Mouse (Mus musculus): ENCODE data around the gene Lig3. TPM values are rescaled to one million over a fixed set of nuclear protein-coding genes. Genes with fewer than 3 reads are reported as not detected.

Gene Lig3
- 10 to 100 TPM; 21.1 to 21.9 TPM for total RNA-seq (2021)
- long read RNA-seq, experiment 1, full-length matches to known transcripts, result 11 of 15 reads
- long read RNA-seq, experiment 1, partial matches to known transcripts, result 2 of 15 reads
- long read RNA-seq, experiment 1, other reads (novel, unspliced or antisense), result 2 of 15 reads
- long read RNA-seq, experiment 2, full-length matches to known transcripts, result 8 of 18 reads
- long read RNA-seq, experiment 2, partial matches to known transcripts, result 0 of 18 reads
- long read RNA-seq, experiment 2, other reads (novel, unspliced or antisense), result 10 of 18 reads

DNA sequence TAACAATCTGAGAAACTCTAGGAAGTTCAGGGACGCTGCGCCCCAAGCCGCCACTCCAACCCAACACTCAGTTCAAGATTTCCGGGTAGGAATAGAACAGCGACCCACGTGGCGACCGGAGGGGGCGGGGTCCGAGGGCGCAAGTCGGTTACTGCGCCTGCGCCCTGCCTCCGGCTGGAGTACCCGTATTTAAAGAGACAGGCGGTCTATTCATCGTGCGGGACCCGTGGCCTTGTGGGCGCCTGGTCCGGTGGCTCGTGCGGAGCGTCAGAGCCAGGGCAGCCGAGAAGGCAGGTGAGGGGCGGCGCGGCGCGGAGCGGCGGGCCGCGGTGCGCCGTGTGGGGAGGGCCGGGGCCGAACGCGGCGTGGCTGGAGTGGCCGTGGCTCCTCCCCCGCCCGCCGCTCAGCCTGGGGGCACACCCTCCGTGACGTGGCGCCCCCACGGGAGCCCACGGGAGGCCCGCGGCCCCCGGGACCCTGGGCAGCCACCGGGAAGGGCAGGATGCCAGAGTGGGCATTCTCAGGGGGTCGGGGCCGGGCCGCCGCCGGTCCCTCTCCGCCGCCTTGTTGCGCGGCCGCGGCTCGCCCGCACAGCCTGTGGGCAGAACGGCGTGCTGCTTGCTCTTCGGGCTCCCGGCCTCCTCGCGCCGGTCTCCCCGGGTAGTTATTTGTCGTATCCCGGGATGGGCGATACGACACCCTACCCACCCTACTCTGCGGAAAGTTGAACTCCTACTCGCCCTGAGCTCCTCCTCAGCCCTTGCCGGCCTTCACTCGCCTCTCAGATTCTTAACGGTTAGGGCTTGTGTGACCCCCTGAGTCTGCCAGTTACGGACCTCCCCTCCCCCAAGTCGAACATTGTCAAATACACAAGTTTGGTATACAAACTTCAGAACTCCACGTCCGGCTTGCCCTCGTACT, at the start of gene Lig3:
Gene Lig3, plus strand, starts transcription at position 126 of the 921 bp plus-strand sequence.
- Histone ChIP-seq H3K27ac (peak within 1 kb of the TSS; percentile 97), H3K4me3 (peak within 1 kb of the TSS; percentile 100)
- intact Hi-C loops (cut with DNase I), result loop anchor here (1.0 to 2.0 kb wide), 3 partner anchors 17 to 110 kb away; partner anchors contain the start of genes Cct6b, Rad51d and Zfp830
- DNase-seq (ENCODE audit: extremely low spot score in 1 of 2, low spot score in 2 of 2), result peak; percentile 93
- no peak; the same call in 1 of the 2 replicates for TF ChIP-seq CTCF (IDR thresholded peaks at IDR 0.05)

DNA sequence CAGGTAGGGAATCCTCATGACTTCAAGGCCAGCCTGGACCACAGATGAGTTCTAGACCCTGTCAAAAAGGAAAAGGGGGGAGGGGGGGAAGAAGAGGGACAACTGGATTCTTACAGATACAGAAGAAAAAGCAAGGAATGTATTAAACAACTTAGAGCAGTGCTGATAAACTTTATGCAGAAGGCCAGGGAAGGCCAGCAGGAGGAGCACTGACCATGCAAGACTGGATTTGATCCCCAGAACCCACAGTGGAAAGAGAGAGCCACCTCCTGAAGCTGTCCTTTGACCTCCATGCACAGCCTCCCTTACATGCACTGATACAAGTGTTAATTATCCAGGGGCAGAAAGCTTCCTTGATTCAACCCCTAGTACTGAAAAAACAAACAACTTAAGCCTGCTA, 46.7 kb upstream of the Lig3 start:
- no peak; the same call in 1 of the 2 replicates for TF ChIP-seq CTCF (IDR thresholded peaks at IDR 0.05)
- Histone ChIP-seq H3K4me3 (no peak overlapping the region), H3K27ac (no peak overlapping the region)
- intact Hi-C loops (cut with DNase I), result loop anchor here (5.0 kb wide), 1 partner anchor 582 kb away; no protein-coding TSS in a partner anchor
- no peak for DNase-seq (ENCODE audit: extremely low spot score in 1 of 2, low spot score in 2 of 2)

DNA sequence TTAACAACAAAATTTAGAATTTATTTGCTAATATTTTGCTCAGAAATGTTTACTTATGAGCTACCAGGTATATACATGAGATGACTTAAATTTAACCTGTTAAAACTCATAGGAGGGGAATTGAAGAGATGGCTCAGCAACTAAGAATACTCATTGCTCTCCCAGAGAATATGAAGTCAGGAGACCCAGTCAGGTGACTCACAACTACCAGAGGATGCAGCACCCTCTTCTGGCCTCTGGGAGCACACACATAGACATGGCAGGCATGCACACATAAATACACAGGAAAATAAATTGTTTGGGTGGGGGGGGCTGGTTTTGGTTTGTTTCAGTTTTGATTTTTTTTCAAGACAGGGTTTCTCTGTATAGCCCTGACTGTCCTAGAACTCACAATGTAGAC, 41.9 kb upstream of the Lig3 start:
- no peak; the same call in 1 of the 2 replicates for TF ChIP-seq CTCF (IDR thresholded peaks at IDR 0.05)
- intact Hi-C loops (cut with DNase I), result no loop called here
- no peak for DNase-seq (ENCODE audit: extremely low spot score in 1 of 2, low spot score in 2 of 2)
- Histone ChIP-seq H3K27ac (no peak overlapping the region), H3K4me3 (no peak overlapping the region)

DNA sequence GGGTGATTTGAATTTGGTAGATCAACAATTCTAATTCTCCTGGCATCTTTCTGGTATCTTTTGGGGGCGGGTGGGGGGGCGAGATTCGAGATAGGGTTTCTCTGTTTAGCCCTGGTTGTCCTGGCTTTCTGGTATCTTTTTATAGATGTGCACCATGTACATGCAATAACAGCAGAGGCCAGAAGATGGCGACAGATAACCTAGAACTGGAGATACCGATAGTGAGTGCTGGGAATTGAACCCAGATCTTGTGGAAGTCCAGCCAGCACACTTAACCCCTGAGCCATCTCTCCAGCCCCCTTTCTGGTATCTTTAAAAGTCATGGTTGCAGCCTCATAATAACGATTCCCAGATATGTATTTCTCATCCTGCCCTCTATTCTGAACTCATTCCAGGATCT, 34.8 kb upstream of the Lig3 start:
- intact Hi-C loops (cut with DNase I), result loop anchor here (2.0 kb wide), 1 partner anchor 145 kb away; the partner anchor contains the start of gene Rad51d
- TF ChIP-seq CTCF (IDR thresholded peaks at IDR 0.05), result peak; percentile 50
- Histone ChIP-seq H3K27ac (no peak overlapping the region), H3K4me3 (no peak overlapping the region)
- no peak for DNase-seq (ENCODE audit: extremely low spot score in 1 of 2, low spot score in 2 of 2)

DNA sequence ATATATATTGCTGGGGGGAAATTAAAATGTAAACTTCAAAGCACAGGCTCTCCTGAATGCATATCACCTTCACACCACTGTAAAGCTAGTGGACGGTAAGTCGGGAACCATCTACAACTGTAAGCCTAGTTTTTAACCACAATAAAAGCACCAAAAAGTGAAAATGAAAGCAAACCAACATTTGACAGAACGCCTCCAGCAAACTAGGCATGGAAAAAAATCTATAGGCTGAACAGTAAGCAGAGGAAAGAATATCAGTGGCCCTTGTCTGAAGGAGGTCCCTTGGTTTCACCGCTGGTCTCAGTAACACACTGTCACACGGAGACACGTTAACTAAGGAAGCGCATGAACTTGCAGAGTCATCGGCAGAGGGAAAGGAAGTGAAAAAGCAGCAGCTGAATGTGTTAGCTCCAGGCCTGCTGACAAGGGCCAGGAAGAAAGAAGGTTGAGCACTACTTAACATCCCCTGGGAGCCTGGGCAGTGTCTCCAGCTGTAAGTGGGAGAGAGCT, 34.0 kb upstream of the Lig3 start:
- intact Hi-C loops (cut with DNase I), result loop anchor here (2.0 kb wide), 1 partner anchor 144 kb away; the partner anchor contains the start of gene Rad51d
- no peak overlapping the region for H3K27ac ChIP-seq
- TF ChIP-seq CTCF (IDR thresholded peaks at IDR 0.05), result no peak
- no peak overlapping the region for H3K4me3 ChIP-seq
- DNase-seq (ENCODE audit: extremely low spot score in 1 of 2, low spot score in 2 of 2), result no peak

DNA sequence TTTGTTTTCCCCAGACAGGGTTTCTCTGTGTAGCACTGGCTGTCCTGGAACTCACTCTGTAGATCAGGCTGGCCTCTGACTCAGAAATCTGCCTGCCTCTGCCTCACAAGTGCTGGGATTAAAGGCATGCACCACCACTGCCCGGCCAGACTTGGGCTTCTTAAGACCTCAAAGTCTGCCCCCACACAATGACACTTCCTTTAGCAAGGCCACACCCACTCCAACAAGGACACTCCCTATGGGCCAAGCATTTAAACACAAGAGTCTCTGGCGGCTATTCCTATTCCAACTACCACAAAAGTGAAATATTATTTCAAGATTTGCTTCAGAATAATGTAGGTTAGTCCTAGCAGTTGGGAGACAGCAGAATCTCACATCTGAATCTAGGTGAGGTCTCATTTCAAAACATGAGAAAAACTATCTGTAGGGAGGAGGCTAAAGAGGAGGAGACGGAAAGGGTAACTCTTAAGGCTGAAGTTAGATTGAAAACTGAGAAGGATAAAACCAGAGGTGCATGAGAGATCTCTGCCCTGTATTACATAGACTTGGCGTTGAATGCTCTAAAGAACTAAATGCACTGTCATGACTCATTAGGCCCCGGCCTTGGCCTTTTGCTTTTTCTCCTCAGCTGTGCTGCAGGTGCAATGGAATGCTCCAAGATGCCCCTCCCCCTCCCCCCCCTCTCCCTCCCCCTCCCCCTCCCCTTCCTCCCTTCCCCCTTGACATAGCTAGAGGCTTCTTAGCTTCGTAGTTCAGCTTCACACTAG, 28.4 kb upstream of the Lig3 start:
- intact Hi-C loops (cut with DNase I), result no loop called here

DNA sequence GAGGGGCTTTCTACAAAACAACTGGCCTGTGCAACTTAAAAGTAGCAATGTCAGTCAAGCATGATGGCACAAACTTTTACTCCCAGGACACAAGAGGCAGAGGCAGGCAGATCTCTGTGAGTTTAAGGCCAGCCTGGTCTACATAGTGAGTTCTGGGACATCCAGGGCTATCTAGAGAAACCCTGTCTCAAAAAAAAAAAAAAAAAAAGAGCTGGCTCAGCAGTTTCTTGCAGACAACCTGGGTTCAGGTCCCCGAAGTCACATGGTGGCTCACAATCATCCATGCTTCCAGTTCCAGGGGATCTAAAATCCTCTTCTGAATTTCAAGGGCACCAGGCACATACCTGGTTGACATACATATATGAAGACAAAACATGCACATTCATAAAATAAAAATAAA, 25.0 kb upstream of the Lig3 start:
- H3K4me3 ChIP-seq, result no peak overlapping the region
- intact Hi-C loops (cut with DNase I), result no loop called here
- no peak for DNase-seq (ENCODE audit: extremely low spot score in 1 of 2, low spot score in 2 of 2)
- TF ChIP-seq CTCF (IDR thresholded peaks at IDR 0.05), result no peak
- H3K27ac ChIP-seq, result no peak overlapping the region

More for the DNA sequence above, 28.4 kb upstream of the Lig3 start:
- DNase-seq (ENCODE audit: extremely low spot score in 1 of 2, low spot score in 2 of 2), result no peak
- TF ChIP-seq CTCF (IDR thresholded peaks at IDR 0.05), result no peak
- H3K4me3 ChIP-seq, result no peak overlapping the region
- no peak overlapping the region for H3K27ac ChIP-seq

DNA sequence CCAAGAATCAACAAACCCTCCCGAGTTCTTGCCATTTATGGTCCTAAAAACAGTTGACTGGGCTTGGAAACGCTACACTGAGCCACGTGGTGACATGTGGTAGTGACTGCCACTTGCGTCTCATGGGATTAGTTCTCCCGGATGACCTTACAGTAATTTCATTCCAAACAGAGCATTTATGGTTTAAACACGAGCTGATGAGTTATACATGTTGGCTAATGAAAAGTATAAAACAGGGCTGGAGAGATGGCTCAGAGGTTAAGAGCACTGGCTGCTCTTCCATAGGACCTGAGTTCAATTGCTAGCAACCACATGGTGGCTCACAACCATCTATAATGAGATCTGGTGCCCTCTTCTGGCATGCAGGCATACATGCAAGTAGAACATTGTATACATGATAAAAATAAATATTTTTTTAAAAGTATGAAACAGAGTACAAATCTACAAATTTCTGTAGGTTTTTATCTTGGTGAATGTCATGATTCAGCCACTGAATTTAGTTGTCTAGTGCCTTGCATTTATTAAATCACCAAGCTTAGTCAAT, 18.6 kb upstream of the Lig3 start:
- H3K4me3 ChIP-seq, result no peak overlapping the region
- TF ChIP-seq CTCF (IDR thresholded peaks at IDR 0.05), result peak; percentile 38
- DNase-seq (ENCODE audit: extremely low spot score in 1 of 2, low spot score in 2 of 2), result no peak
- intact Hi-C loops (cut with DNase I), result loop anchor here (5.0 to 10.0 kb wide), 4 partner anchors 130 to 525 kb away; partner anchors contain the start of genes Fndc8 and Rad51d
- H3K27ac ChIP-seq, result no peak overlapping the region

DNA sequence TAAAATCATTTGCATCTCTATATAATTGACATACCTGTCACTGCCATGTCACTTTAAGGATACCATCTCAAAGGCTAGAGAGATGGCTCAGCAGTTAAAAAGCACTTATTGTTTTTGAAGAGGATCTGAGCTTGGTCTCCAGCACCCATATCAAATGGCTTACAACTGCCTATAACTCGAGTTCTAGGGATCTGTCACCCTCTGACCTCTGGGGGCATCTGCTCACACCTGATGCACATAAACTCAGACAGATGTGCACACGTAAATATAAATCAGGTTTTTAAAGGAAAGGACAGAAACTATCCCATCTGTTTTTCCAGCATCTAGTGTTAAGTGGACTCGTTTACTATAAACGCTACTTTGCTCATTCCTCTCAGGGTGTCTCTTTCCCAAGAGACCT, 17.6 kb upstream of the Lig3 start:
- TF ChIP-seq CTCF (IDR thresholded peaks at IDR 0.05), result no peak
- DNase-seq (ENCODE audit: extremely low spot score in 1 of 2, low spot score in 2 of 2), result no peak
- intact Hi-C loops (cut with DNase I), result loop anchor here (5.0 to 10.0 kb wide), 4 partner anchors 129 to 526 kb away; partner anchors contain the start of genes Fndc8 and Rad51d
- peak overlapping the region; percentile 74 for H3K4me3 ChIP-seq
- H3K27ac ChIP-seq, result no peak overlapping the region

DNA sequence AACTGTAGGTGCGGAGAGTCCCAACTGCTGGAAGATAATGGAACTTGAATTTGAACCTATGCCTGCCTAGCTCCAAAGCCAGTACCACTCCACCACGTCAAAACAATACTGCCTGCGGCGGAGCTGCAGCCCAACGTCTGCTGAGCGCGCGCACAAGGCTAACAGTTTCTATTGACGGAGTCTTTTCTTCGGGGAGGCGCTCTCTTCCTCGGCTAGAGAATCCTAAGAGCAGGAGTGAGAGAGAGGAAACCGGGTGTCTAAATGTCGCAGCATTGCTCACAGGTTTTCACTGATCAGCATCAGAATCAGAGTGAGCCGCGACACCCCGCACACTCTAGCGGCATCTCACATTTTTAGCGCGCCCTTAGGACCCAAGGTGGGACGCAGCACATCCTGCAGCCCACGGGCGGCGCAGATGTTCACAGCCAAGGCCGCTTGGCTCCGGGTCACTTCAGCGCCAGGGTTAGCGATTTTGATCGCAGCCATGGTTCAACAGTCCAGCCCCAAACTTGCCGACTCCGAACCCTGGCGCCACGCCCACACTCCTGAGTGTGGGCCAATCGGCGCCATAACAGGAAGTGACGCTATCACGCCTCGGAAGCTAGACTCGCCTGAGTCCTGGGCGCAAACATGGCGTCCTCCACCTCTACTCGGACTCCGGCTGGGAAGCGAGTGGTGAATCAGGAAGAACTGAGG, 17.0 kb upstream of the Lig3 start, which contains the start of the genes Cct6b and Zfp830:
Gene Cct6b, minus strand, starts transcription at position 580 of the 696 bp plus-strand sequence.
Gene Zfp830, plus strand, starts transcription at position 604 of the 696 bp plus-strand sequence.
- peak within 1 kb of the TSS; percentile 83 for H3K27ac ChIP-seq
- peak within 1 kb of the TSS; percentile 74 for H3K4me3 ChIP-seq
- peak; percentile 91 to 92 for DNase-seq (ENCODE audit: extremely low spot score in 1 of 2, low spot score in 2 of 2)
- intact Hi-C loops (cut with DNase I), result loop anchor here (1.0 to 10.0 kb wide), 5 partner anchors 17 to 527 kb away; partner anchors contain the start of genes Fndc8, Lig3 and Rad51d
- no peak; the same call in 1 of the 2 replicates for TF ChIP-seq CTCF (IDR thresholded peaks at IDR 0.05)
